Mouse (Mus musculus) MEL (cell line): ENCODE measurements at regions not wholly inside any gene's neighbourhood (a gene's known extent, or its start where the extent isn't known, plus 50 kb on each side); places are given as distances from the start of the nearest gene placed in this dataset.

Experiments used
- DNase-seq: peaks from one replicate; pipeline ENCODE4 v3.0.0; 2011; ENCODE audit warnings: low read depth, low spot score
- H3K27ac ChIP-seq: 2 replicates; pipeline ENCODE4 v1.5.1; 2012; ENCODE audit warnings: low read depth, mild to moderate bottlenecking, control low read depth, low read length, moderate library complexity; ENCODE audit not compliant: control insufficient read depth
- H3K27me3 ChIP-seq, 2 experiments: fragments of 150-350 bp in 1 of 2; sonication (generic) in 1 of 2; 2 replicates each; pipeline ENCODE4 v1.6.1; 2012; ENCODE audit warnings: low read length in 2 of 2, mild to moderate bottlenecking in 2 of 2, improper control_type of control experiment in 1 of 2, moderate library complexity in 1 of 2; ENCODE audit not compliant: insufficient read depth in 2 of 2, control insufficient read depth in 1 of 2
- H3K36me3 ChIP-seq, 2 experiments: 2 replicates each; pipeline ENCODE4 v1.6.1; 2012 to 2014; ENCODE audit warnings: low read length in 2 of 2, improper control_type of control experiment in 1 of 2, inconsistent platforms in 1 of 2, mild to moderate bottlenecking in 1 of 2; ENCODE audit not compliant: insufficient read depth in 2 of 2, control insufficient read depth in 1 of 2
- H3K4me1 ChIP-seq, 2 experiments: fragments of 150-350 bp in 1 of 2; sonication (generic) in 1 of 2; 2 replicates each; pipeline ENCODE4 v1.6.1; 2012; ENCODE audit warnings: low read length in 2 of 2, improper control_type of control experiment in 1 of 2, mild to moderate bottlenecking in 1 of 2; ENCODE audit not compliant: insufficient read depth in 2 of 2, control insufficient read depth in 1 of 2
- H3K4me3 ChIP-seq, 2 experiments: fragments of 150-350 bp in 1 of 2; sonication (generic) in 1 of 2; 2 replicates each; pipeline ENCODE4 v1.5.1; 2012; ENCODE audit warnings: low read depth in 2 of 2, low read length in 2 of 2, mild to moderate bottlenecking in 2 of 2, moderate library complexity in 2 of 2, control low read depth in 1 of 2, improper control_type of control experiment in 1 of 2; ENCODE audit not compliant: control insufficient read depth in 1 of 2, insufficient read depth in 1 of 2
- H3K79me2 ChIP-seq: 2 replicates; pipeline ENCODE4 v1.6.1; 2012; ENCODE audit warnings: mild to moderate bottlenecking, low read length, moderate library complexity; ENCODE audit not compliant: control insufficient read depth, poor library complexity, insufficient read depth
- H3K9ac ChIP-seq: 2 replicates; pipeline ENCODE4 v1.6.1; 2012; ENCODE audit warnings: low read depth, mild to moderate bottlenecking, control low read depth, low read length, moderate library complexity; ENCODE audit not compliant: control insufficient read depth, poor library complexity, severe bottlenecking
- H3K9me3 ChIP-seq: fragments of 150-350 bp; sonication (generic); replicated peaks from 2 replicates; pipeline ENCODE4 v1.6.1; 2012; ENCODE audit warnings: mild to moderate bottlenecking, low read length, improper control_type of control experiment, moderate library complexity; ENCODE audit not compliant: insufficient read depth
- CHD1 ChIP-seq: IDR thresholded peaks from 2 replicates; pipeline ENCODE4 v1.6.1; 2012; ENCODE audit warnings: low read depth, mild to moderate bottlenecking, inconsistent platforms, low read length, improper control_type of control experiment
- CTCF ChIP-seq, 3 experiments: IDR thresholded peaks in 2 of 3; conservative IDR thresholded peaks in 1 of 3; 2 replicates each; pipeline ENCODE4 v1.5.1; 2011 to 2012; ENCODE audit warnings: low read length in 3 of 3, low read depth in 2 of 3, mild to moderate bottlenecking in 2 of 3, improper control_type of control experiment in 1 of 3, inconsistent platforms in 1 of 3, mixed read lengths in 1 of 3, moderate library complexity in 1 of 3; ENCODE audit not compliant: control insufficient read depth in 1 of 3, insufficient read depth in 1 of 3, poor library complexity in 1 of 3, severe bottlenecking in 1 of 3
- E2F4 ChIP-seq: IDR thresholded peaks from 2 replicates; pipeline ENCODE4 v1.6.1; 2011; ENCODE audit warnings: low read depth, low read length, improper control_type of control experiment, borderline replicate concordance
- JUND ChIP-seq: IDR thresholded peaks from 2 replicates; pipeline ENCODE4 v1.6.1; 2011; ENCODE audit warnings: low read depth, mild to moderate bottlenecking, improper control_type of control experiment, low read length
- KAT2A ChIP-seq: conservative IDR thresholded peaks from 2 replicates; pipeline ENCODE4 v1.6.1; 2012; ENCODE audit warnings: low read depth, low read length, improper control_type of control experiment, inconsistent platforms
- MAX ChIP-seq: IDR thresholded peaks from 2 replicates; pipeline ENCODE4 v1.6.1; 2011; ENCODE audit warnings: low read length, improper control_type of control experiment
- MYB ChIP-seq: IDR thresholded peaks from 2 replicates; pipeline ENCODE4 v1.6.1; 2011; ENCODE audit warnings: mild to moderate bottlenecking, low read depth, low read length, improper control_type of control experiment
- MYC ChIP-seq: IDR thresholded peaks from 2 replicates; pipeline ENCODE4 v1.6.1; 2011; ENCODE audit warnings: low read depth, mild to moderate bottlenecking, low read length, improper control_type of control experiment, moderate library complexity
- NELFE ChIP-seq: IDR thresholded peaks from 2 replicates; pipeline ENCODE4 v1.6.1; 2011; ENCODE audit warnings: low read depth, low read length, improper control_type of control experiment
- POLR2A ChIP-seq, 2 experiments: IDR thresholded peaks; 2 replicates each; pipeline ENCODE4 v1.6.1; 2011 to 2012; ENCODE audit warnings: low read length in 2 of 2, mild to moderate bottlenecking in 2 of 2, control low read depth in 1 of 2, improper control_type of control experiment in 1 of 2, low read depth in 1 of 2, moderate library complexity in 1 of 2; ENCODE audit not compliant: control insufficient read depth in 1 of 2, insufficient read depth in 1 of 2, poor library complexity in 1 of 2
- POLR2AphosphoS2 ChIP-seq: IDR thresholded peaks from 2 replicates; pipeline ENCODE4 v1.6.1; 2011; ENCODE audit warnings: low read length, improper control_type of control experiment
- RAD21 ChIP-seq: IDR thresholded peaks from 2 replicates; pipeline ENCODE4 v1.6.1; 2011; ENCODE audit warnings: mild to moderate bottlenecking, low read depth, low read length, improper control_type of control experiment
- RCOR1 ChIP-seq: IDR thresholded peaks from 2 replicates; pipeline ENCODE4 v1.6.1; 2012; ENCODE audit warnings: low read depth, mild to moderate bottlenecking, inconsistent platforms, low read length, improper control_type of control experiment
- SIN3A ChIP-seq: IDR thresholded peaks from 2 replicates; pipeline ENCODE4 v1.6.1; 2012; ENCODE audit warnings: low read length, improper control_type of control experiment, inconsistent platforms
- TCF12 ChIP-seq: IDR thresholded peaks from 2 replicates; pipeline ENCODE4 v1.6.1; 2014; ENCODE audit warnings: low read depth, mild to moderate bottlenecking, inconsistent platforms, low read length, improper control_type of control experiment, moderate library complexity
- UBTF ChIP-seq: IDR thresholded peaks from 2 replicates; pipeline ENCODE4 v1.6.1; 2012; ENCODE audit warnings: low read depth, mild to moderate bottlenecking, inconsistent platforms, low read length, improper control_type of control experiment, moderate library complexity, borderline replicate concordance; ENCODE audit not compliant: insufficient read depth
- USF1 ChIP-seq: IDR thresholded peaks from 2 replicates; pipeline ENCODE4 v1.6.1; 2014; ENCODE audit warnings: low read depth, mild to moderate bottlenecking, inconsistent platforms, low read length, improper control_type of control experiment, moderate library complexity
- USF2 ChIP-seq, 2 experiments: IDR thresholded peaks; 2 replicates each; pipeline ENCODE4 v1.6.1; 2011 to 2012; ENCODE audit warnings: improper control_type of control experiment in 2 of 2, low read length in 2 of 2, borderline replicate concordance in 1 of 2, inconsistent platforms in 1 of 2, low read depth in 1 of 2, mild to moderate bottlenecking in 1 of 2; ENCODE audit not compliant: insufficient read depth in 1 of 2
- ZC3H11A ChIP-seq: IDR thresholded peaks from 2 replicates; pipeline ENCODE4 v1.6.1; 2012; ENCODE audit warnings: low read depth, mild to moderate bottlenecking, inconsistent platforms, low read length, improper control_type of control experiment

DNA sequence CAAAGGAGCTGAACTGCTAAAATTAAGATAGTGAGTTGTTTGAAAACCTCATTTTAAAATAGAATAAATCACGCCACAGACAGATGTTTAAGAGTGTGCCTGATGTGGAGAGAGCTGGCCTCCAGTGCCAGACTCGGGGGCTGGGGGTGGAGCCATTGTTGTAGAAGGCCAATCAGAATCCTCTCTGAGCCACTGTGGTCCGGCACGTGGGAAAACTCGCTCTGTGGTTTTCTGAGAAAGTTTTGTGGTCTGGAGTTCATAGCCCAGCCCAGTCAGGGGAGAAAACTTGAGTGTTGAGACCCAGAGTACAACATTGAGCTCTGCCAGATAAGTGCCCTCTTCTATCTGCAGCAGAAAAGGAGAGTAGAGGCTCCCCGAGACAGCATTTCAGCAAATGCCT lies 463.7 kb upstream of the Sall1 start:
- no peaks in the 10 kb centered on the region for H3K9me3 ChIP-seq
- TF ChIP-seq CTCF (IDR thresholded peaks at IDR 0.05 in 2 of 3, conservative IDR thresholded peaks at IDR 0.05 in 1 of 3; ENCODE audit: control insufficient read depth in 1 of 3, insufficient read depth in 1 of 3, low read depth in 2 of 3, low read length in 3 of 3, poor library complexity in 1 of 3, severe bottlenecking in 1 of 3) (no peak), UBTF (no peak), ZC3H11A (no peak)
- H3K27me3 ChIP-seq = no peaks in the 10 kb centered on the region
- H3K79me2 ChIP-seq = no peaks in the 10 kb centered on the region
- no peak overlapping the region for H3K4me3 ChIP-seq
- no peak overlapping the region for H3K9ac ChIP-seq
- H3K36me3 ChIP-seq = no peaks in the 10 kb centered on the region
- no peak for DNase-seq
- no peaks in the 10 kb centered on the region for H3K4me1 ChIP-seq
- no peak overlapping the region for H3K27ac ChIP-seq

DNA sequence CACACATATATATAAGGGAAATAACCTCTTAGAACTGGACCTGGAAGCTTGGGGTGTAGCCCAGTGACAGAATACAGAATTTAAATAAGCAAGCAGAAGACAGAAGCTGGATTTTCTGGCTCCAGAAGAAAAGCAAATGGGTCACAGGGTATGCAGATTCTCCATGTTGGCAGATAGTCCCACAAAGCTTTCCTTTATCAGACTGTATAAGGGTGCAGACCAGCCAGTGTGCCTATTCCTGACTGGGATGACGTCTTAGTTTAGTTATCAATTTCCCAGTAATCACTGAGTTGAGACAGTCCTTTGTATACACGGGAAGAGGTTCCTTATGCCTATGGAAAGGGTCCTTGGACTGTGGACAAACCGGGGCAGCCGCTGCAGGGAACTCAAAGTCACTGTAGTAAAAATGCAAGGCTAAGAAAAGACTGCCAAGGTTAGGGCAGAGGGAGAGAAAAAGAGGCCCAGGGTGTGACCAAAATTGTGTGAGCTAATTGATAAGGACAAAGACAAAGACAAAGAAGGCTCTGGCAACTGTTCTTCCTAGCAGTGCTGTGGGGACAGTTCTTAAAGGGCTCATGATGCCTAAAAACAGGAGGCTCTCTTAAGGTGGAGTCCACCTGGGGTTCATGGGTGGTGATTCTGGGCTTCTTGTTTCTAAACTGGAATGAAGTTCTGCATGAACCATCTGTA lies 459.7 kb upstream of the Sall1 start:
- no peak overlapping the region for H3K27ac ChIP-seq
- no peaks in the 10 kb centered on the region for H3K27me3 ChIP-seq
- DNase-seq = no peak
- no peaks in the 10 kb centered on the region for H3K9me3 ChIP-seq
- H3K36me3 ChIP-seq = no peaks in the 10 kb centered on the region
- TF ChIP-seq KAT2A = no peak
- no peak for TF ChIP-seq USF1
- TF ChIP-seq RAD21 = no peak
- no peak for TF ChIP-seq POLR2A (IDR thresholded peaks at IDR 0.05; ENCODE audit: control insufficient read depth in 1 of 2, insufficient read depth in 1 of 2, low read depth in 1 of 2, low read length in 2 of 2, poor library complexity in 1 of 2)
- TF ChIP-seq RCOR1 = no peak
- TF ChIP-seq, all 39 proteins: peak for 0
- Histone ChIP-seq H3K4me3 (no peak overlapping the region), H3K4me1 (no peaks in the 10 kb centered on the region), H3K79me2 (no peaks in the 10 kb centered on the region), H3K9ac (no peak overlapping the region)

DNA sequence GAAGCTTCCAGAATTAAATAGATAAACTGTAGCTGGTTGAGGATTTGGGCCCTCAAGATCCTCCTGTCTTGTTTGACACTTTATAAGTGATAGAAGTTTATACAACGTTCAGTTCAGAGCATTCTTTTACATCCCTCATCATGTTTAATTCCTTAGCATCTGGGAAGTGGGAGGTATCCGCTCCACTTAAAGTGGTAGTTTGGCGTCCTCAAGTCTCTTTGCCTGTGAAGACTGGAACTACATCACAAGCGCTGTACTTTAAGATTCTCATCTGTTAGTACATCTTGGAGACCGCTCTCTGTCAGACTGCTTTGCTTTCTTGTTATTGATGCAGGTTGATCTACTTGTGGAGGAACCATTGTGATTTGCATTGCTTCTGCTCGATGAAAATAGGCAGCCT lies 459.1 kb upstream of the Sall1 start:
- Histone ChIP-seq H3K4me1 (no peaks in the 10 kb centered on the region), H3K36me3 (no peaks in the 10 kb centered on the region), H3K9me3 (no peaks in the 10 kb centered on the region), H3K27ac (no peak overlapping the region), H3K4me3 (no peak overlapping the region), H3K9ac (no peak overlapping the region), H3K27me3 (no peaks in the 10 kb centered on the region), H3K79me2 (no peaks in the 10 kb centered on the region)
- TF ChIP-seq NELFE (no peak), ZC3H11A (no peak), POLR2AphosphoS2 (no peak), UBTF (no peak), USF1 (no peak), RAD21 (no peak), MAX (no peak), CHD1 (no peak), TCF12 (no peak), JUND (no peak), MYC (no peak), CTCF (IDR thresholded peaks at IDR 0.05 in 2 of 3, conservative IDR thresholded peaks at IDR 0.05 in 1 of 3; ENCODE audit: control insufficient read depth in 1 of 3, insufficient read depth in 1 of 3, low read depth in 2 of 3, low read length in 3 of 3, poor library complexity in 1 of 3, severe bottlenecking in 1 of 3) (no peak), MYB (no peak), E2F4 (no peak), USF2 (IDR thresholded peaks at IDR 0.05; ENCODE audit: borderline replicate concordance in 1 of 2, insufficient read depth in 1 of 2, low read depth in 1 of 2, low read length in 2 of 2) (no peak), SIN3A (no peak)
- no peak for DNase-seq
